Mouse (Mus musculus) heart, embryonic 16.5 days (tissue): ENCODE results near the gene Thrsp. TPM values are rescaled to one million over a fixed set of nuclear protein-coding genes. Genes with fewer than 3 reads are reported as not detected.

ENCODE experiments used
- ATAC-seq: fragments of 200-750 bp; cut with Nextera tagmentation; replicated peaks from 2 replicates; pipeline ENCODE4 v1.8.0; 2017; ENCODE audit warnings: moderate number of reproducible peaks; ENCODE audit not compliant: insufficient read depth, low FRiP score; ENCODE audit errors: extremely low read depth
- H3K27ac ChIP-seq: fragments of 300-500 bp; sonication (generic); 2 replicates; pipeline ENCODE4 v1.5.1; 2014; ENCODE audit warnings: mild to moderate bottlenecking, low read length, control low read depth, moderate library complexity
- H3K27me3 ChIP-seq: fragments of 300-500 bp; sonication (generic); 2 replicates; pipeline ENCODE4 v1.6.1; 2014; ENCODE audit warnings: low read length, mixed read lengths; ENCODE audit not compliant: control insufficient read depth, insufficient read depth
- H3K36me3 ChIP-seq: fragments of 300-500 bp; sonication (generic); 2 replicates; pipeline ENCODE4 v1.6.1; 2014; ENCODE audit not compliant: control insufficient read depth, insufficient read depth
- H3K4me1 ChIP-seq: fragments of 300-500 bp; sonication (generic); 2 replicates; pipeline ENCODE4 v1.6.1; 2014; ENCODE audit warnings: low read length, mixed read lengths; ENCODE audit not compliant: control insufficient read depth, insufficient read depth
- H3K4me2 ChIP-seq: fragments of 300-500 bp; sonication (generic); 2 replicates; pipeline ENCODE4 v1.6.1; 2014; ENCODE audit warnings: low read depth, mild to moderate bottlenecking, control low read depth, low read length
- H3K4me3 ChIP-seq: fragments of 300-500 bp; sonication (generic); 2 replicates; pipeline ENCODE4 v1.5.1; 2014; ENCODE audit warnings: mild to moderate bottlenecking, control low read depth, low read length
- H3K9ac ChIP-seq: fragments of 300-500 bp; sonication (generic); 2 replicates; pipeline ENCODE4 v1.6.1; 2014; ENCODE audit warnings: low read length, control low read depth
- H3K9me3 ChIP-seq: fragments of 300-500 bp; sonication (generic); replicated peaks from 2 replicates; pipeline ENCODE4 v1.6.1; 2016; ENCODE audit warnings: low read length; ENCODE audit not compliant: control insufficient read depth
- WGBS: fragments of 180-500 bp; shearing (Covaris S2); extraction: QIAGEN DNeasy Blood & Tissue Kit; methylation state at CpG from one replicate; pipeline ENCODE4 v1.1.7; 2014; 5-methylcytosine and 5-hydroxymethylcytosine counted together
- polyA plus RNA-seq: library from polyadenylated mRNA; unstranded; fragments of >200 nt; fragmentation: Nextera tagmentation; extraction: Ambion mirVana; gene quantifications from 2 replicates; pipeline ENCODE4 v1.2.1, GENCODE M21; 2015

The Thrsp gene
- polyA plus RNA-seq, 1 experiment from 2014 or later: 2.0 TPM

GRCm38 (mm10) chr7:97386806-97387370, 30.6 kb downstream of the Thrsp start:
- ATAC-seq: no peak
- WGBS: 91% methylated on average over 5 of the region's 5 CpGs
- Histone ChIP-seq H3K36me3 (peaks cover 42% of the 10 kb centered on the region), H3K27me3 (no peaks in the 10 kb centered on the region), H3K4me2 (no peak overlapping the region), H3K27ac (no peak overlapping the region), H3K9me3 (no peaks in the 10 kb centered on the region), H3K4me3 (no peak overlapping the region), H3K4me1 (no peaks in the 10 kb centered on the region), H3K9ac (no peak overlapping the region)

- H3K4me3 ChIP-seq: no peak overlapping the region
- 85% methylated on average over 7 of the region's 7 CpGs for WGBS
- H3K4me2 ChIP-seq: no peak overlapping the region
- H3K27me3 ChIP-seq: no peaks in the 10 kb centered on the region
- H3K4me1 ChIP-seq: no peaks in the 10 kb centered on the region
- peaks cover 42% of the 10 kb centered on the region for H3K36me3 ChIP-seq
- ATAC-seq: no peak
- no peak overlapping the region for H3K27ac ChIP-seq
- H3K9me3 ChIP-seq: no peaks in the 10 kb centered on the region
- no peak overlapping the region for H3K9ac ChIP-seq
Measured at GRCm38 (mm10) chr7:97386106-97386805, 31.3 kb downstream of the Thrsp start.

GRCm38 (mm10) chr7:97383496-97384132, 33.9 kb downstream of the Thrsp start:
- Histone ChIP-seq H3K9ac (no peak overlapping the region), H3K27me3 (no peaks in the 10 kb centered on the region), H3K4me2 (no peak overlapping the region), H3K27ac (no peak overlapping the region), H3K36me3 (peaks cover 57% of the 10 kb centered on the region), H3K4me1 (no peaks in the 10 kb centered on the region), H3K9me3 (no peaks in the 10 kb centered on the region), H3K4me3 (no peak overlapping the region)
- 87% methylated on average over 10 of the region's 10 CpGs for WGBS
- no peak for ATAC-seq

GRCm38 (mm10) chr7:97382661-97383060, 34.9 kb downstream of the Thrsp start:
- Histone ChIP-seq H3K4me1 (no peaks in the 10 kb centered on the region), H3K27ac (no peak overlapping the region), H3K27me3 (no peaks in the 10 kb centered on the region), H3K36me3 (peaks cover 62% of the 10 kb centered on the region), H3K9ac (no peak overlapping the region), H3K4me2 (no peak overlapping the region), H3K9me3 (no peaks in the 10 kb centered on the region), H3K4me3 (no peak overlapping the region)
- WGBS: 97% methylated on average over 8 of the region's 8 CpGs
- ATAC-seq: no peak

- 91% methylated on average over 5 of the region's 5 CpGs for WGBS
- peaks cover 59% of the 10 kb centered on the region for H3K36me3 ChIP-seq
- ATAC-seq: no peak
Measured at GRCm38 (mm10) chr7:97380500-97381123, 36.9 kb downstream of the Thrsp start.

GRCm38 (mm10) chr7:97379304-97379703, 38.2 kb downstream of the Thrsp start:
- 87% methylated on average over 5 of the region's 5 CpGs for WGBS

More at GRCm38 (mm10) chr7:97380500-97381123, 36.9 kb downstream of the Thrsp start:
- Histone ChIP-seq H3K4me1 (no peaks in the 10 kb centered on the region), H3K4me3 (no peak overlapping the region), H3K4me2 (no peak overlapping the region), H3K27me3 (no peaks in the 10 kb centered on the region), H3K9me3 (no peaks in the 10 kb centered on the region), H3K9ac (no peak overlapping the region), H3K27ac (no peak overlapping the region)

GRCm38 (mm10) chr7:97375906-97376305, 41.6 kb downstream of the Thrsp start:
- Histone ChIP-seq H3K4me3 (no peak overlapping the region), H3K4me2 (no peak overlapping the region), H3K9me3 (no peaks in the 10 kb centered on the region), H3K4me1 (peaks cover 9% of the 10 kb centered on the region), H3K9ac (no peak overlapping the region), H3K27me3 (no peaks in the 10 kb centered on the region), H3K36me3 (peaks cover 39% of the 10 kb centered on the region), H3K27ac (no peak overlapping the region)
- ATAC-seq: no peak
- WGBS: 83% methylated on average over 2 of the region's 2 CpGs

More at GRCm38 (mm10) chr7:97379304-97379703, 38.2 kb downstream of the Thrsp start:
- Histone ChIP-seq H3K4me3 (no peak overlapping the region), H3K36me3 (peaks cover 59% of the 10 kb centered on the region), H3K27me3 (no peaks in the 10 kb centered on the region), H3K4me2 (no peak overlapping the region), H3K9ac (no peak overlapping the region), H3K27ac (no peak overlapping the region), H3K9me3 (no peaks in the 10 kb centered on the region), H3K4me1 (no peaks in the 10 kb centered on the region)
- ATAC-seq: no peak

GRCm38 (mm10) chr7:97375101-97375500, 42.4 kb downstream of the Thrsp start:
- Histone ChIP-seq H3K36me3 (peaks cover 34% of the 10 kb centered on the region), H3K4me2 (no peak overlapping the region), H3K9me3 (no peaks in the 10 kb centered on the region), H3K27ac (no peak overlapping the region), H3K27me3 (no peaks in the 10 kb centered on the region), H3K9ac (no peak overlapping the region), H3K4me1 (peaks cover 11% of the 10 kb centered on the region), H3K4me3 (no peak overlapping the region)
- 95% methylated on average over 9 of the region's 9 CpGs for WGBS
- no peak for ATAC-seq

- ATAC-seq: no peak
Measured at GRCm38 (mm10) chr7:97365887-97366286, 51.6 kb downstream of the Thrsp start.

More at GRCm38 (mm10) chr7:97365887-97366286, 51.6 kb downstream of the Thrsp start:
- Histone ChIP-seq H3K27ac (no peak overlapping the region), H3K4me1 (peaks cover 2% of the 10 kb centered on the region), H3K9ac (no peak overlapping the region), H3K4me2 (no peak overlapping the region), H3K36me3 (no peaks in the 10 kb centered on the region), H3K4me3 (no peak overlapping the region), H3K9me3 (no peaks in the 10 kb centered on the region), H3K27me3 (no peaks in the 10 kb centered on the region)
- 59% methylated on average over 1 of the region's 1 CpGs for WGBS
